Mouse (Mus musculus) lung, embryonic 14.5 days (tissue): ENCODE measurements around the gene Dtx2. TPM values are rescaled to one million over a fixed set of nuclear protein-coding genes. Genes with fewer than 3 reads are reported as not detected.

Experiments
- ATAC-seq: fragments of 200-750 bp; cut with Nextera tagmentation; 2 replicates; pipeline ENCODE4 v1.8.0; 2017; ENCODE audit warnings: mild to moderate bottlenecking, moderate TSS enrichment, moderate library complexity; ENCODE audit not compliant: insufficient read depth
- DNase-seq: peaks from one replicate; pipeline ENCODE4 v3.0.0-alpha.2; 2015
- H3K27ac ChIP-seq: fragments of 300-500 bp; sonication (generic); 2 replicates; pipeline ENCODE4 v1.5.1; 2014; ENCODE audit warnings: low read depth, mild to moderate bottlenecking, moderate library complexity
- H3K27me3 ChIP-seq: fragments of 300-500 bp; sonication (generic); 2 replicates; pipeline ENCODE4 v1.6.1; 2014; ENCODE audit warnings: low read length, control low read depth; ENCODE audit not compliant: insufficient read depth
- H3K36me3 ChIP-seq: fragments of 300-500 bp; sonication (generic); 2 replicates; pipeline ENCODE4 v1.6.1; 2014; ENCODE audit warnings: control low read depth; ENCODE audit not compliant: insufficient read depth
- H3K4me1 ChIP-seq: fragments of 300-500 bp; sonication (generic); 2 replicates; pipeline ENCODE4 v1.6.1; 2014; ENCODE audit warnings: antibody characterized with exemption, control low read depth; ENCODE audit not compliant: insufficient read depth
- H3K4me2 ChIP-seq: fragments of 300-500 bp; sonication (generic); 2 replicates; pipeline ENCODE4 v1.6.1; 2014; ENCODE audit warnings: mild to moderate bottlenecking
- H3K4me3 ChIP-seq: fragments of 300-500 bp; sonication (generic); 2 replicates; pipeline ENCODE4 v1.5.1; 2014; ENCODE audit warnings: low read depth, low read length
- H3K9ac ChIP-seq: fragments of 300-500 bp; sonication (generic); 2 replicates; pipeline ENCODE4 v1.6.1; 2014
- H3K9me3 ChIP-seq: fragments of 300-500 bp; sonication (generic); 2 replicates; pipeline ENCODE4 v1.6.1; 2016; ENCODE audit warnings: low read depth, low read length, control low read depth
- CTCF ChIP-seq: IDR thresholded peaks from 2 replicates; pipeline ENCODE4 v1.5.1; 2016; ENCODE audit warnings: antibody characterized with exemption, low read depth
- WGBS: fragments of 180-500 bp; shearing (Covaris S2); extraction: QIAGEN DNeasy Blood & Tissue Kit; methylation state at CpG from one replicate; pipeline ENCODE4 v1.1.7; 2014; 5-methylcytosine and 5-hydroxymethylcytosine counted together
- polyA plus RNA-seq: library from polyadenylated mRNA; unstranded; fragments of >200 nt; fragmentation: Nextera tagmentation; extraction: Ambion mirVana; gene quantifications from 2 replicates; pipeline ENCODE4 v1.2.1, GENCODE M21; 2014

Gene Dtx2
- polyA plus RNA-seq, 1 experiment from 2014 or later, result 24.4 TPM

DNA sequence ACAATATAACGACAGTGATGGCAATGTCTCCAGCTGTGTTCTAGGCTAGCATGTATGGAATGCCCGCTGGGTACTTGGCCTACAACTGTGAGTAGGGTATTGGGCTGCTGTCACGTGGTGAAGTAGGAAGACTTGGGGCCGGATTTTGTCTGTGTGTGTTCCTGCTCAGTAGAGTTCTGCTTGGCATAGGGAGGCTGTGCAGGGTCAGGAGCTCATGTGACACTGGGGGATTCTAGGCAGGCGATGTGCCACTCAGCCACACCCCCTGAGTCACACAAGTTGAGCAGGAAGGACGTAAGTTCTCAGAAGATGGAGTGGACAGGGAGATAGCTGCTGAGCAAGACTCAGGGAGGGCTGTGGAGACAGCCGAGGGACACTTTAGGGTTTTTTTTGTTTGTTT lies 13.1 kb downstream of the Dtx2 start:
- H3K4me3 ChIP-seq, result no peak overlapping the region
- H3K36me3 ChIP-seq, result peaks cover 19% of the 10 kb centered on the region
- ATAC-seq, result no peak
- 62% methylated on average over 7 of the region's 7 CpGs for WGBS
- no peak overlapping the region for H3K27ac ChIP-seq
- H3K9me3 ChIP-seq, result no peaks in the 10 kb centered on the region
- no peaks in the 10 kb centered on the region for H3K27me3 ChIP-seq
- no peak for DNase-seq
- H3K9ac ChIP-seq, result no peak overlapping the region
- H3K4me1 ChIP-seq, result no peaks in the 10 kb centered on the region
- no peak overlapping the region for H3K4me2 ChIP-seq
- TF ChIP-seq CTCF, result no peak

GRCm38 (mm10) chr5:136014877-136015276 lies 20.3 kb downstream of the Dtx2 start:
- H3K4me2 ChIP-seq, result no peak overlapping the region
- WGBS, result 72% methylated on average over 10 of the region's 10 CpGs
- peaks cover 34% of the 10 kb centered on the region for H3K36me3 ChIP-seq
- no peak overlapping the region for H3K9ac ChIP-seq
- H3K9me3 ChIP-seq, result no peaks in the 10 kb centered on the region
- no peak overlapping the region for H3K4me3 ChIP-seq
- no peak for DNase-seq
- H3K27me3 ChIP-seq, result no peaks in the 10 kb centered on the region
- H3K27ac ChIP-seq, result no peak overlapping the region
- TF ChIP-seq CTCF, result no peak
- no peaks in the 10 kb centered on the region for H3K4me1 ChIP-seq
- ATAC-seq, result 0 out of 2 replicates have a peak, but pooled peaks have one; percentile 16

GRCm38 (mm10) chr5:136015586-136015985 lies 21.0 kb downstream of the Dtx2 start:
- DNase-seq (no peak), ATAC-seq (0 out of 2 replicates have a peak, but pooled peaks have one; percentile 20)
- Histone ChIP-seq H3K27ac (peak overlapping the region; percentile 54; the same call in 1 of the 2 replicates), H3K9ac (no peak overlapping the region; the same call in 1 of the 2 replicates), H3K4me1 (no peaks in the 10 kb centered on the region), H3K27me3 (no peaks in the 10 kb centered on the region), H3K36me3 (peaks cover 27% of the 10 kb centered on the region), H3K4me2 (no peak overlapping the region), H3K4me3 (no peak overlapping the region), H3K9me3 (no peaks in the 10 kb centered on the region)
- TF ChIP-seq CTCF, result no peak
- 75% methylated on average over 10 of the region's 10 CpGs for WGBS

GRCm38 (mm10) chr5:136016014-136016876 lies 21.6 kb downstream of the Dtx2 start:
- Histone ChIP-seq H3K9ac (no peak overlapping the region), H3K4me2 (no peak overlapping the region), H3K4me1 (no peaks in the 10 kb centered on the region), H3K9me3 (no peaks in the 10 kb centered on the region), H3K27ac (peak overlapping the region; percentile 69; the same call in 1 of the 2 replicates), H3K36me3 (peaks cover 24% of the 10 kb centered on the region), H3K4me3 (no peak overlapping the region), H3K27me3 (no peaks in the 10 kb centered on the region)
- peak; percentile 65 for DNase-seq
- TF ChIP-seq CTCF, result no peak
- 67% methylated on average over 10 of the region's 10 CpGs for WGBS
- ATAC-seq, result 0 out of 2 replicates have a peak, but pooled peaks have one; percentile 38

GRCm38 (mm10) chr5:136017262-136017661 lies 22.7 kb downstream of the Dtx2 start:
- Histone ChIP-seq H3K4me3 (no peak overlapping the region), H3K36me3 (peaks cover 15% of the 10 kb centered on the region; the same call in 1 of the 2 replicates), H3K4me1 (no peaks in the 10 kb centered on the region), H3K27ac (no peak overlapping the region), H3K27me3 (no peaks in the 10 kb centered on the region), H3K4me2 (no peak overlapping the region), H3K9ac (no peak overlapping the region), H3K9me3 (no peaks in the 10 kb centered on the region)
- no peak for DNase-seq
- ATAC-seq, result no peak
- 81% methylated on average over 6 of the region's 6 CpGs for WGBS
- TF ChIP-seq CTCF, result no peak

- H3K4me2 ChIP-seq, result no peak overlapping the region
- no peak overlapping the region for H3K4me3 ChIP-seq
- no peak for ATAC-seq
- no peaks in the 10 kb centered on the region for H3K4me1 ChIP-seq
- no peaks in the 10 kb centered on the region for H3K27me3 ChIP-seq
- DNase-seq, result no peak
- no peaks in the 10 kb centered on the region for H3K9me3 ChIP-seq
- TF ChIP-seq CTCF, result no peak
- H3K9ac ChIP-seq, result no peak overlapping the region
- 73% methylated on average over 2 of the region's 2 CpGs for WGBS
- no peak overlapping the region for H3K27ac ChIP-seq
- H3K36me3 ChIP-seq, result 0 out of 2 replicates have a peak, but pooled peaks cover 9% of the 10 kb centered on the region
These were observed 24.1 kb downstream of the Dtx2 start for GRCm38 (mm10) chr5:136018726-136019125.

DNA sequence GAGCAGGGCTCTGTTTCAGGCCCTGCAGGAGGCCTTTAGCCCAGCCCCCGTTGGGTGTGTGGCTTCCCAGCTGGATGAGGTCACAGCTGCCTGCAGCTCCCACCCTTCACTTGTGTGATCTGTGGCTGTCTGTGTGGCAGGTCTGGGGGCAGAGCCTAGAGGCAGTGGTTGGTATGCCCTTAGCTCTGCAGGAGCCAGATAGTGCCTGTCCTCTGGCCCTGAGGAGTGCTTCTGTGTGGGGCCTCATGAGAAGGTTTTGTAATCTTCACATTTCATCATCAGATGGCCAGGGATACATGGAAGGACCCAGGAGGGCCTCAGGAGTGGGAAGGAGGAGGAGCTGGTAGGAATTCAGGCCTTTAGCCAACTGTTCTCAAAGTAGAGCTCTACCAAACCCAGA lies 25.3 kb downstream of the Dtx2 start:
- Histone ChIP-seq H3K9ac (no peak overlapping the region), H3K27me3 (no peaks in the 10 kb centered on the region), H3K4me3 (no peak overlapping the region), H3K27ac (no peak overlapping the region), H3K4me2 (no peak overlapping the region), H3K9me3 (no peaks in the 10 kb centered on the region), H3K4me1 (no peaks in the 10 kb centered on the region), H3K36me3 (0 out of 2 replicates have a peak, but pooled peaks cover 3% of the 10 kb centered on the region)
- TF ChIP-seq CTCF, result no peak
- WGBS, result 18% methylated on average over 1 of the region's 1 CpGs
- DNase-seq (no peak), ATAC-seq (peak; percentile 42; the same call in 1 of the 2 replicates)
